Mouse (Mus musculus) olfactory bulb, adult 2 months (tissue): Measurements from ENCODE around the gene Nhlrc2.

Experiments used
- CTCF ChIP-seq: fragments of 200-500 bp; IDR thresholded peaks from 2 replicates; pipeline ENCODE4 v1.5.1; 2012; ENCODE audit warnings: low read depth, mild to moderate bottlenecking, low read length, moderate library complexity; ENCODE audit not compliant: insufficient read depth
- POLR2A ChIP-seq: fragments of 200-500 bp; IDR thresholded peaks from 2 replicates; pipeline ENCODE4 v1.6.1; 2012; ENCODE audit warnings: mild to moderate bottlenecking, low read depth, low read length, moderate library complexity; ENCODE audit not compliant: insufficient read depth

DNA sequence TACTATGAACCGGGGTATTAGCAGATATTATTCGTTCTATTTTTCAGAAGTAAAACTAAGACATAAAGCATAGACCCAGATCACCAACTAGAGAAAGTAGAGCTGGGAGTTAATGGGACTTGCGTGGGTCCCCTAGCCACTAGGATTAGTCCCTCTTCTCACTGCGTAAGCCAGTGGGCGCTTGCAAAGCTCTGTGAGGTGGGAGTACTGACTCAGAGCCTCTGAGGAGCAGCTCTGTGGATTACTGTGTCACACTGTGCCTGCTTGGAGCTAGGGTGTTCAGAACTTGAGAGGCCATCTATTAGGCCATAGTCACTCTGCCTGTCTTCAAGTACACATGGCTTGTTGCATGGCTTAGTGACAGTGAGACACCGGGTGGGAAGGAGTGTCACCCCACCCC, 25.1 kb downstream of the Nhlrc2 start:
- TF ChIP-seq CTCF (no peak), POLR2A (no peak)
